ENCODE assay signal across 11 mouse cellular contexts in the genomic region with DNA sequence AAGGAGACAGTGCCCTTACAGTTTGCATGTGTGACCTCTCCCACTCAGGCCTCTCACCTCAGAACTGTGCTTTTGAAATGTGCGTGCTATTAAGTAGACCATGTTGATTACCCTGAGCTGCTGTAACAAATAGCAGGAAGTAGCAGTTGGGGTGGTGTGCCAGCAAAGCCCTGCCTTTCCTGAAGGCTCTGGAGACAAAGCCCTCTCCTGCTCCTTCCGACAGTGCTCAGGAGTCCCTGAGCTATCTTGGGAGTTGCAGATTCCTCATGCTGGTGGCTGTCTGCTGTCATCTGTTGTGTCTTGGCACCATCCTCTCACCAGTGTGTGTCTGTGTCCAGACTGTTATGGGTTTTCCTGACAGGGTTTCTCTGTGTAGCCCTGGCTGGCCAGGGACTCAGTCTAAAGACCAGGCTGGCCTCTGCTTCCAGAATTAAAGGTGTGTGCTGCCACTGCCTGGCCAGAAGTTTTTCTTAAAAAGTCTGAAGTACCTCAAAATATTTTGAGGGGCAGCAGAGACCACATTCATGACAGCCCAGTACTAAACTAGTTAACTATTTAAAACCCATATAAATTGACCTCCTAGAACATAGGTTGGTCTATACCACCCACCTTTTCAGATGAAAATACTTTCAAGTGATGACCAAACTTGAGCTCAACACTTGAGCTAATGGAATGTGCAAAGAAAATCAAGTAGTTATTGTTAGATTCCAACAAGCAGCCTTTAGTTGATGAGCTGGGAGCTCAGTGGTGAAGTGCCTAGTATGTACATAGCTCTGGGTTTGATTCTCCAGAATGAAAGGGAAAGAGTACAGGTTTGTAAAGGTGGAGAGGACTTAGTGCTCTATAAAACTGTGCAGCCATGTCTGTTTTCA.
A peak's percentile ranks its signal among the peaks of the same experiment; 100 is the strongest.
DNase-seq lines count a peak whose midpoint lies in the region; ATAC-seq and TF ChIP-seq lines count a peak whose summit lies in the region.
"Had no signal": no experiment of that assay in that cellular context is flagged by ENCODE, and none has a peak within 500 bp of the region (broad histone marks: within the 10 kb centered on the region; RNA-seq: fewer than 3 reads in every experiment).

No protein-coding gene starts in this region.

- H3K4me3 ChIP-seq in left cerebral cortex, adult 2 months: no peak overlapping the region
- no peak overlapping the region for H3K4me3 ChIP-seq in cortical plate, adult 2 months (ENCODE audit: insufficient read depth, low read length)
- H3K4me3 ChIP-seq in megakaryocyte, embryonic 14.5 days (replicated peaks): peak overlapping the region; percentile 57
- no peak overlapping the region for H3K4me3 ChIP-seq in midbrain, embryonic 11.5 days (ENCODE audit: low read depth, low read length)

- no peak; the same call in none of the 2 replicates for TF ChIP-seq CTCF in left cerebral cortex, adult 2 months (IDR thresholded peaks at IDR 0.05)
- TF ChIP-seq CTCF in cortical plate, adult 2 months (IDR thresholded peaks at IDR 0.05; ENCODE audit: extremely low read depth, insufficient read depth, low read length): no peak

- H3K27me3 ChIP-seq in megakaryocyte, embryonic 14.5 days (replicated peaks): no peaks in the 10 kb centered on the region
- no peaks in the 10 kb centered on the region for H3K27me3 ChIP-seq in midbrain, embryonic 11.5 days (ENCODE audit: control insufficient read depth, insufficient read depth, low read length)

- peak overlapping the region; percentile 56 for H3K27ac ChIP-seq in left cerebral cortex, adult 2 months
- H3K27ac ChIP-seq in cortical plate, adult 2 months (ENCODE audit: insufficient read depth, low read length): 0 out of 2 replicates have a peak overlapping the region, but pooled peaks have one; percentile 65
- no peak overlapping the region for H3K27ac ChIP-seq in midbrain, embryonic 11.5 days (ENCODE audit: low read depth, low read length)

- H3K4me2 ChIP-seq in midbrain, embryonic 11.5 days: no peak overlapping the region

- WGBS in midbrain, embryonic 11.5 days: 88% methylated on average over 2 of the region's 2 CpGs

- intact Hi-C loops in left cerebral cortex, adult 2 months (cut with DNase I): no loop called here
- intact Hi-C loops in left cerebral cortex, postnatal 10 days (cut with DNase I): no loop called here

- no peak for TF ChIP-seq POLR2A in cortical plate, adult 2 months (IDR thresholded peaks at IDR 0.05; ENCODE audit: extremely low read depth, insufficient read depth, low read length)

- peaks cover 10% of the 10 kb centered on the region for H3K4me1 ChIP-seq in cortical plate, adult 2 months (ENCODE audit: control insufficient read depth, insufficient read depth, low read length)
- peaks cover 74% of the 10 kb centered on the region for H3K4me1 ChIP-seq in megakaryocyte, embryonic 14.5 days
- no peaks in the 10 kb centered on the region for H3K4me1 ChIP-seq in midbrain, embryonic 11.5 days (ENCODE audit: control insufficient read depth, insufficient read depth, low read length)

- no peaks in the 10 kb centered on the region for H3K9me3 ChIP-seq in megakaryocyte, embryonic 14.5 days
- H3K9me3 ChIP-seq in midbrain, embryonic 11.5 days (ENCODE audit: control insufficient read depth, low read length): no peaks in the 10 kb centered on the region
- H3K9me3 ChIP-seq: G1E had no signal

- peaks cover 90% of the 10 kb centered on the region for H3K36me3 ChIP-seq in megakaryocyte, embryonic 14.5 days (replicated peaks; ENCODE audit: low read length)
- peaks cover 3% of the 10 kb centered on the region; the same call in 1 of the 2 replicates for H3K36me3 ChIP-seq in midbrain, embryonic 11.5 days (ENCODE audit: control insufficient read depth, insufficient read depth, low read length)

- DNase-seq in left cerebral cortex, adult 2 months (ENCODE audit: extremely low spot score in 1 of 2, low spot score in 2 of 2): no peak
- no peak for DNase-seq in left cerebral cortex, postnatal 10 days (ENCODE audit: extremely low spot score in 1 of 2, low spot score in 2 of 2)
- DNase-seq in kidney, adult 18-20 months: peak; percentile 21
- no peak for DNase-seq in adrenal gland, postnatal 10 days
- DNase-seq in midbrain, embryonic 11.5 days (ENCODE audit: low spot score, missing footprints): no peak
- no peak for DNase-seq in right cerebral cortex, adult 2 months (ENCODE audit: low spot score in 2 of 2)
- DNase-seq: embryo, embryonic 11 days; midbrain, embryonic 14.5 days had no signal

- no peak overlapping the region for H3K9ac ChIP-seq in midbrain, embryonic 11.5 days (ENCODE audit: low read length)

- no peak for ATAC-seq in midbrain, embryonic 11.5 days (ENCODE audit: low FRiP score)
